Mouse (Mus musculus): ENCODE measurements around the gene Gtpbp10. TPM values are rescaled to one million over a fixed set of nuclear protein-coding genes. Genes with fewer than 3 reads are reported as not detected.

Gtpbp10 gene
- 8.9 and 9.1 TPM in 2 replicates for polyA plus RNA-seq (2015; fragmentation: Nextera tagmentation; extraction: Ambion mirVana)

GRCm38 (mm10) chr5:5559079-5559740 lies at the start of gene Gtpbp10:
TSS of gene Gtpbp10 (minus strand) at chr5:5559538.

GRCm38 (mm10) chr5:5573749-5574317 lies 14.5 kb upstream of the Gtpbp10 start, which contains the start of gene Gm8773:
TSS of gene Gm8773 (plus strand) at chr5:5573799.

GRCm38 (mm10) chr5:5514196-5515076 lies 44.9 kb downstream of the Gtpbp10 start, which contains the start of gene Cldn12:
TSS of gene Cldn12 (minus strand) at chr5:5514958.

Other genes with a start within 250 kb of the Gtpbp10 start
- 11.4 and 15.4 TPM in 2 replicates for gene Cdk14, start 139.2 kb downstream of the Gtpbp10 start, polyA plus RNA-seq (2015; fragmentation: Nextera tagmentation; extraction: Ambion mirVana)
- not detected in 2 replicates for gene 1700015F17Rik, start 80.4 kb downstream of the Gtpbp10 start, polyA plus RNA-seq (2015; fragmentation: Nextera tagmentation; extraction: Ambion mirVana)
- gene Cldn12, start 44.6 kb downstream of the Gtpbp10 start, polyA plus RNA-seq (2015; fragmentation: Nextera tagmentation; extraction: Ambion mirVana): 2.6 and 2.8 TPM in 2 replicates
- 0.25 and 0.33 TPM in 2 replicates for gene Gm8773, start 14.3 kb upstream of the Gtpbp10 start, polyA plus RNA-seq (2015; fragmentation: Nextera tagmentation; extraction: Ambion mirVana)
- gene Cfap69, start 104.7 kb upstream of the Gtpbp10 start, polyA plus RNA-seq (2015; fragmentation: Nextera tagmentation; extraction: Ambion mirVana): 0.19 and 0.24 TPM in 2 replicates
- 0.45 TPM in 2 replicates for gene Steap2, start 135.0 kb upstream of the Gtpbp10 start, polyA plus RNA-seq (2015; fragmentation: Nextera tagmentation; extraction: Ambion mirVana)
- gene Steap1, start 189.8 kb upstream of the Gtpbp10 start, polyA plus RNA-seq (2015; fragmentation: Nextera tagmentation; extraction: Ambion mirVana): 0.71 and 0.79 TPM in 2 replicates